Mouse (Mus musculus): ENCODE data around the gene Olfr971. TPM values are rescaled to one million over a fixed set of nuclear protein-coding genes. Genes with fewer than 3 reads are reported as not detected.
"Not testable (repeated sequence)": the region's sequence is repeated elsewhere in the genome, so short reads cannot be mapped to it uniquely, and the experiment has no call there.

Gene Olfr971
- total RNA-seq (2012; rRNA removed): not detected in 2 replicates
- polyA plus RNA-seq (2012; ENCODE audit: insufficient read depth in 1 of 2, insufficient read length in 2 of 2, low read depth in 1 of 2, low replicate concordance in 2 of 2, missing spikeins in 1 of 2): not detected

- not testable (repeated sequence) for DNase-seq (ENCODE audit: low read depth, low spot score); H3K4me1 ChIP-seq (ENCODE audit: control insufficient read depth in 1 of 2, insufficient read depth in 2 of 2, low read length in 2 of 2); H3K79me2 ChIP-seq (ENCODE audit: control insufficient read depth, insufficient read depth, low read length, poor library complexity); H3K36me3 ChIP-seq (ENCODE audit: control insufficient read depth in 1 of 2, insufficient read depth in 2 of 2, low read length in 2 of 2); H3K27ac ChIP-seq (ENCODE audit: control insufficient read depth, low read depth, low read length); H3K27me3 ChIP-seq (ENCODE audit: control insufficient read depth in 1 of 2, insufficient read depth in 2 of 2, low read length in 2 of 2); H3K9me3 ChIP-seq (replicated peaks; ENCODE audit: insufficient read depth, low read length); H3K4me3 ChIP-seq (ENCODE audit: control insufficient read depth in 1 of 2, insufficient read depth in 1 of 2, low read depth in 2 of 2, low read length in 2 of 2); H3K9ac ChIP-seq (ENCODE audit: control insufficient read depth, low read depth, low read length, poor library complexity, severe bottlenecking)
Observed at GRCm38 (mm10) chr9:39836576-39836975, at the start of gene Olfr971. Gene Olfr971 (plus strand): TSS chr9:39836876.

- no peaks in the 10 kb centered on the region for H3K9me3 ChIP-seq (replicated peaks; ENCODE audit: insufficient read depth, low read length)
- no peak within 1 kb of the TSS for H3K9ac ChIP-seq (ENCODE audit: control insufficient read depth, low read depth, low read length, poor library complexity, severe bottlenecking)
- TF ChIP-seq MAX (IDR thresholded peaks at IDR 0.05; ENCODE audit: low read length): no peak
- no peak for TF ChIP-seq MXI1 (IDR thresholded peaks at IDR 0.05; ENCODE audit: low read depth, low read length)
- no peak for TF ChIP-seq TAL1 (IDR thresholded peaks at IDR 0.05; ENCODE audit: low read length)
- no peak for TF ChIP-seq USF2 (IDR thresholded peaks at IDR 0.05; ENCODE audit: borderline replicate concordance in 1 of 2, insufficient read depth in 1 of 2, low read depth in 1 of 2, low read length in 2 of 2)
- no peak within 1 kb of the TSS for H3K27ac ChIP-seq (ENCODE audit: control insufficient read depth, low read depth, low read length)
- DNase-seq (ENCODE audit: low read depth, low spot score): no peak
- no peaks in the 10 kb centered on the region for H3K27me3 ChIP-seq (ENCODE audit: control insufficient read depth in 1 of 2, insufficient read depth in 2 of 2, low read length in 2 of 2)
- H3K4me3 ChIP-seq (ENCODE audit: control insufficient read depth in 1 of 2, insufficient read depth in 1 of 2, low read depth in 2 of 2, low read length in 2 of 2): no peak within 1 kb of the TSS
- H3K79me2 ChIP-seq (ENCODE audit: control insufficient read depth, insufficient read depth, low read length, poor library complexity): no peaks in the 10 kb centered on the region
- H3K36me3 ChIP-seq (ENCODE audit: control insufficient read depth in 1 of 2, insufficient read depth in 2 of 2, low read length in 2 of 2): no peaks in the 10 kb centered on the region
- no peaks in the 10 kb centered on the region for H3K4me1 ChIP-seq (ENCODE audit: control insufficient read depth in 1 of 2, insufficient read depth in 2 of 2, low read length in 2 of 2)
Observed at GRCm38 (mm10) chr9:39790558-39790957, 46.1 kb upstream of the Olfr971 start, which contains the start of gene Olfr969. Gene Olfr969 (plus strand): TSS chr9:39790945.

GRCm38 (mm10) chr9:39808560-39808959, 28.1 kb upstream of the Olfr971 start, which contains the start of gene Olfr970:
Gene Olfr970 (plus strand): TSS chr9:39808860.
- H3K9ac ChIP-seq (ENCODE audit: control insufficient read depth, low read depth, low read length, poor library complexity, severe bottlenecking): no peak within 1 kb of the TSS
- H3K27ac ChIP-seq (ENCODE audit: control insufficient read depth, low read depth, low read length): no peak within 1 kb of the TSS
- H3K27me3 ChIP-seq (ENCODE audit: control insufficient read depth in 1 of 2, insufficient read depth in 2 of 2, low read length in 2 of 2): no peaks in the 10 kb centered on the region
- no peak for TF ChIP-seq ETS1 (IDR thresholded peaks at IDR 0.05; ENCODE audit: low read depth, low read length)
- no peak for TF ChIP-seq POLR2AphosphoS5 (IDR thresholded peaks at IDR 0.05; ENCODE audit: borderline replicate concordance, low read depth, low read length)
- no peak within 1 kb of the TSS for H3K4me3 ChIP-seq (ENCODE audit: control insufficient read depth in 1 of 2, insufficient read depth in 1 of 2, low read depth in 2 of 2, low read length in 2 of 2)
- H3K4me1 ChIP-seq (ENCODE audit: control insufficient read depth in 1 of 2, insufficient read depth in 2 of 2, low read length in 2 of 2): no peaks in the 10 kb centered on the region
- no peaks in the 10 kb centered on the region for H3K36me3 ChIP-seq (ENCODE audit: control insufficient read depth in 1 of 2, insufficient read depth in 2 of 2, low read length in 2 of 2)
- H3K9me3 ChIP-seq (replicated peaks; ENCODE audit: insufficient read depth, low read length): no peaks in the 10 kb centered on the region
- no peak for DNase-seq (ENCODE audit: low read depth, low spot score)
- no peaks in the 10 kb centered on the region for H3K79me2 ChIP-seq (ENCODE audit: control insufficient read depth, insufficient read depth, low read length, poor library complexity)

- TF ChIP-seq SMC3 (IDR thresholded peaks at IDR 0.05; ENCODE audit: low read depth, low read length): no peak
- no peak for TF ChIP-seq USF1 (IDR thresholded peaks at IDR 0.05; ENCODE audit: low read depth, low read length)
- no peak for TF ChIP-seq MYB (IDR thresholded peaks at IDR 0.05; ENCODE audit: low read depth, low read length)
- Histone ChIP-seq H3K27ac (ENCODE audit: control insufficient read depth, low read depth, low read length) (no peak within 1 kb of the TSS), H3K9me3 (replicated peaks; ENCODE audit: insufficient read depth, low read length) (no peaks in the 10 kb centered on the region), H3K36me3 (ENCODE audit: control insufficient read depth in 1 of 2, insufficient read depth in 2 of 2, low read length in 2 of 2) (no peaks in the 10 kb centered on the region), H3K27me3 (ENCODE audit: control insufficient read depth in 1 of 2, insufficient read depth in 2 of 2, low read length in 2 of 2) (no peaks in the 10 kb centered on the region), H3K4me3 (ENCODE audit: control insufficient read depth in 1 of 2, insufficient read depth in 1 of 2, low read depth in 2 of 2, low read length in 2 of 2) (no peak within 1 kb of the TSS), H3K4me1 (ENCODE audit: control insufficient read depth in 1 of 2, insufficient read depth in 2 of 2, low read length in 2 of 2) (no peaks in the 10 kb centered on the region), H3K9ac (ENCODE audit: control insufficient read depth, low read depth, low read length, poor library complexity, severe bottlenecking) (no peak within 1 kb of the TSS), H3K79me2 (ENCODE audit: control insufficient read depth, insufficient read depth, low read length, poor library complexity) (no peaks in the 10 kb centered on the region)
- DNase-seq (ENCODE audit: low read depth, low spot score): no peak
Observed at GRCm38 (mm10) chr9:39866122-39866521, 29.4 kb downstream of the Olfr971 start, which contains the start of gene Olfr972. Gene Olfr972 (plus strand): TSS chr9:39866422.

GRCm38 (mm10) chr9:39871986-39872385, 35.3 kb downstream of the Olfr971 start:
- not testable (repeated sequence) for H3K9me3 ChIP-seq (replicated peaks; ENCODE audit: insufficient read depth, low read length); H3K36me3 ChIP-seq (ENCODE audit: control insufficient read depth in 1 of 2, insufficient read depth in 2 of 2, low read length in 2 of 2); H3K4me1 ChIP-seq (ENCODE audit: control insufficient read depth in 1 of 2, insufficient read depth in 2 of 2, low read length in 2 of 2); H3K27ac ChIP-seq (ENCODE audit: control insufficient read depth, low read depth, low read length); H3K9ac ChIP-seq (ENCODE audit: control insufficient read depth, low read depth, low read length, poor library complexity, severe bottlenecking); DNase-seq (ENCODE audit: low read depth, low spot score); H3K79me2 ChIP-seq (ENCODE audit: control insufficient read depth, insufficient read depth, low read length, poor library complexity); H3K27me3 ChIP-seq (ENCODE audit: control insufficient read depth in 1 of 2, insufficient read depth in 2 of 2, low read length in 2 of 2); H3K4me3 ChIP-seq (ENCODE audit: control insufficient read depth in 1 of 2, insufficient read depth in 1 of 2, low read depth in 2 of 2, low read length in 2 of 2)

All from MEL (cell line).